Mouse (Mus musculus): Measurements from ENCODE around the gene Tomm34.

GRCm38 (mm10) chr2:164059634-164060235, 11.2 kb downstream of the Tomm34 start:
- no peak for TF ChIP-seq CTCF (IDR thresholded peaks at IDR 0.05; ENCODE audit: extremely low read depth, insufficient read length, insufficient replicate concordance, low read depth, low read length)
- no peak for TF ChIP-seq POLR2A (IDR thresholded peaks at IDR 0.05; ENCODE audit: low read depth, low read length)
